ENCODE assay signal across 8 mouse cellular contexts in genomic region chr17:24204846-24205245, GRCm38 (mm10). TPM values are rescaled to one million over a fixed set of nuclear protein-coding genes. Genes with fewer than 3 reads are reported as not detected.
DNase-seq lines count a peak whose midpoint lies in the region; ATAC-seq and TF ChIP-seq lines count a peak whose summit lies in the region.

No protein-coding gene starts in this region.

- no peak for DNase-seq in cerebellum, adult 2 months
- DNase-seq in cerebellum, postnatal 4 days (ENCODE audit: low spot score in 2 of 2) = no peak
- DNase-seq in right cerebral cortex, postnatal 4 days = peak; percentile 13
- DNase-seq in right cerebral cortex, adult 18-20 months = no peak
- DNase-seq in hindbrain, postnatal 0 days (ENCODE audit: low spot score) = no peak
- DNase-seq in neural tube, embryonic 10.5 days (ENCODE audit: extremely low spot score, low spot score) = peak; percentile 17
- DNase-seq in ovary, postnatal 10 days (ENCODE audit: low spot score) = no peak
- no peak for DNase-seq in urinary bladder, adult 2 months (ENCODE audit: low spot score)

- TF ChIP-seq POLR2A in cerebellum, adult 2 months (IDR thresholded peaks at IDR 0.05; ENCODE audit: borderline replicate concordance, insufficient read depth, low read length) = no peak

- H3K27me3 ChIP-seq in cerebellum, adult 2 months (ENCODE audit: control insufficient read depth, insufficient read depth, low read length) = no peaks in the 10 kb centered on the region
- H3K27me3 ChIP-seq in hindbrain, postnatal 0 days (ENCODE audit: insufficient read depth, low read length) = no peaks in the 10 kb centered on the region

- no peak for TF ChIP-seq CTCF in cerebellum, adult 2 months (IDR thresholded peaks at IDR 0.05; ENCODE audit: borderline replicate concordance, insufficient read depth, low read depth, low read length)
- TF ChIP-seq CTCF in hindbrain, postnatal 0 days (IDR thresholded peaks at IDR 0.05; ENCODE audit: low read depth) = no peak

- peaks cover 31% of the 10 kb centered on the region for H3K4me1 ChIP-seq in cerebellum, adult 2 months (ENCODE audit: control insufficient read depth, insufficient read depth, low read length)
- peaks cover 61% of the 10 kb centered on the region for H3K4me1 ChIP-seq in hindbrain, postnatal 0 days (ENCODE audit: insufficient read depth, low read length)

- no peaks in the 10 kb centered on the region for H3K36me3 ChIP-seq in hindbrain, postnatal 0 days (ENCODE audit: insufficient read depth, low read length)

- ATAC-seq in hindbrain, postnatal 0 days = no peak

- peak overlapping the region; percentile 93 for H3K4me2 ChIP-seq in hindbrain, postnatal 0 days (ENCODE audit: low read depth, low read length)

- peak overlapping the region; percentile 79 for H3K9ac ChIP-seq in hindbrain, postnatal 0 days (replicated peaks; ENCODE audit: low read length)

- no peak overlapping the region; the same call in 1 of the 2 replicates for H3K27ac ChIP-seq in cerebellum, adult 2 months (ENCODE audit: insufficient read depth, low read length)
- peak overlapping the region; percentile 79; the same call in 1 of the 2 replicates for H3K27ac ChIP-seq in hindbrain, postnatal 0 days

- H3K4me3 ChIP-seq in cerebellum, adult 2 months (replicated peaks; ENCODE audit: insufficient read depth, low read depth, low read length) = peak overlapping the region; percentile 65
- H3K4me3 ChIP-seq in hindbrain, postnatal 0 days (ENCODE audit: low read length) = peak overlapping the region; percentile 72

- WGBS in cerebellum, adult 2 months = 1% methylated on average over 7 of the region's 7 CpGs
- 4% methylated on average over 7 of the region's 7 CpGs for WGBS in hindbrain, postnatal 0 days

- H3K9me3 ChIP-seq in hindbrain, postnatal 0 days (ENCODE audit: low read length) = no peaks in the 10 kb centered on the region

RNA-seq across cellular contexts. Expression of gene Tbc1d24, which starts 0.5 kb away (rescaled TPM):
- polyA plus RNA-seq in cerebellum, adult 2 months (2012; rRNA removed) = 45.6 and 50.3 TPM in 2 replicates
- 145 and 151 TPM in 2 replicates for total RNA-seq in hindbrain, postnatal 0 days (2014; rRNA removed)
- polyA plus RNA-seq in hindbrain, postnatal 0 days (2015; fragmentation: Nextera tagmentation; extraction: Ambion mirVana) = 21.1 and 22.8 TPM in 2 replicates
- polyA plus RNA-seq in urinary bladder, adult 2 months (2012; rRNA removed) = 7.6 and 7.9 TPM in 2 replicates

RNA-seq across cellular contexts. Expression of gene Ntn3, which starts 4.5 kb away (rescaled TPM):
- 3.8 and 4.5 TPM in 2 replicates for polyA plus RNA-seq in cerebellum, adult 2 months (2012; rRNA removed)
- 26.9 and 32.5 TPM in 2 replicates for total RNA-seq in hindbrain, postnatal 0 days (2014; rRNA removed)
- polyA plus RNA-seq in hindbrain, postnatal 0 days (2015; fragmentation: Nextera tagmentation; extraction: Ambion mirVana) = 4.1 and 4.3 TPM in 2 replicates
- polyA plus RNA-seq in urinary bladder, adult 2 months (2012; rRNA removed) = 0.88 and 1.0 TPM in 2 replicates

RNA-seq across cellular contexts. Expression of gene Tedc2, which starts 15.8 kb away (rescaled TPM):
- polyA plus RNA-seq in cerebellum, adult 2 months (2012; rRNA removed) = 27.3 and 28.4 TPM in 2 replicates
- 18.5 and 19.3 TPM in 2 replicates for total RNA-seq in hindbrain, postnatal 0 days (2014; rRNA removed)
- polyA plus RNA-seq in hindbrain, postnatal 0 days (2015; fragmentation: Nextera tagmentation; extraction: Ambion mirVana) = 9.8 and 10.2 TPM in 2 replicates
- 8.1 and 9.2 TPM in 2 replicates for polyA plus RNA-seq in urinary bladder, adult 2 months (2012; rRNA removed)

RNA-seq across cellular contexts. Expression of gene Atp6v0c, which starts 35.3 kb away (rescaled TPM):
- polyA plus RNA-seq in cerebellum, adult 2 months (2012; rRNA removed) = 2,309 TPM in 2 replicates
- total RNA-seq in hindbrain, postnatal 0 days (2014; rRNA removed) = 780 and 854 TPM in 2 replicates
- polyA plus RNA-seq in hindbrain, postnatal 0 days (2015; fragmentation: Nextera tagmentation; extraction: Ambion mirVana) = 2,172 and 2,275 TPM in 2 replicates
- 460 and 497 TPM in 2 replicates for polyA plus RNA-seq in urinary bladder, adult 2 months (2012; rRNA removed)

RNA-seq across cellular contexts. Expression of gene Amdhd2, which starts 41.3 kb away (rescaled TPM):
- polyA plus RNA-seq in cerebellum, adult 2 months (2012; rRNA removed) = 37.0 and 40.1 TPM in 2 replicates
- total RNA-seq in hindbrain, postnatal 0 days (2014; rRNA removed) = 42.0 and 53.0 TPM in 2 replicates
- polyA plus RNA-seq in hindbrain, postnatal 0 days (2015; fragmentation: Nextera tagmentation; extraction: Ambion mirVana) = 38.4 and 40.0 TPM in 2 replicates
- polyA plus RNA-seq in urinary bladder, adult 2 months (2012; rRNA removed) = 24.7 and 29.2 TPM in 2 replicates

Comparison
In these comparisons a context has a peak if more than half of its experiments do, and no peak if none do; other contexts are left out.
1. DNase-seq: peak in right cerebral cortex, postnatal 4 days (single experiment) and neural tube, embryonic 10.5 days (single experiment); none in cerebellum, adult 2 months (0 of 2), cerebellum, postnatal 4 days (0 of 2), right cerebral cortex, adult 18-20 months (single experiment), hindbrain, postnatal 0 days (single experiment), ovary, postnatal 10 days (single experiment) and urinary bladder, adult 2 months (single experiment).